ENCODE assay signal across 8 mouse cellular contexts in the genomic region with DNA sequence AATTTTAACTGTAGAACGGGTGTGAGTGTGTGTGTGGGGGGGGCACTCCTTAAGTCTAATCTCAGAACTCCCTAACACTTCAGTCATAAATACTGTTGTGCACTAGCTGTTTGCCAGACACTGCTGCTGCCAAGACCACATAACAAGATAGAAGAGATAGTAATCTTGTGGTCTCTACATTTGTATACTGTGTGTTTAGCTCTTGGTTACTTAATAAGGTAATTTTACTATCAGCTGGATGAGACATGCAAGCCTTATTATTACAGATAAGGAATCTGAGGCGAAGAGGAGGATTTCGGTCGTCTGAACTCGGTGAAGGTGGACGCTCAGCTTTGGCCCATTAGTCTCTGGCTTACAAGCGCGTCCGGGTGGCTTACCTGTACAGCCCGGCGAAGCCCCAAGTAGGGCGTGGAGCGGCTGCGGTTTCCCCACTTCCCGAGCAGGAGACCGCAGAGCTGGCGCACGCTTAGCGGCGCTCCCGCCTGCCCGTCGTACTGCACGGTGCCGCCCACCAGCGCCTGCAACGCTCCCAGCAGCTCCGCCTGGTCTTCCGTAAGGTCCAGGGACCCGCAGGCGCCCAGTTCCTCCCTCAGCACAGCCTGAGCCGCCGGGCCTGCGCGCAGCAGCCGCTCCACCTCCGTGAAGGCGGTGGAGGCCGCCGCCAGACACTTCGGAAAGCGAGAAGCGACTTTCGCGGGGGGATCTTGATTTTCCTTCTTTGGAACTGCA. TPM values are rescaled to one million over a fixed set of nuclear protein-coding genes. Genes with fewer than 3 reads are reported as not detected.
A peak's percentile ranks its signal among the peaks of the same experiment; 100 is the strongest.
DNase-seq lines count a peak whose midpoint lies in the region; ATAC-seq and TF ChIP-seq lines count a peak whose summit lies in the region.

No protein-coding gene starts in this region.

- WGBS in liver, embryonic 11.5 days, result under 1% methylated on average over 45 of the region's 45 CpGs
- under 1% methylated on average over 45 of the region's 45 CpGs for WGBS in midbrain, postnatal 0 days

- no peak for TF ChIP-seq CTCF in midbrain, postnatal 0 days (IDR thresholded peaks at IDR 0.05)

- peak overlapping the region; percentile 67 for H3K4me3 ChIP-seq in liver, embryonic 11.5 days (ENCODE audit: low read depth, low read length)
- peak overlapping the region; percentile 41 for H3K4me3 ChIP-seq in midbrain, postnatal 0 days (ENCODE audit: low read depth, low read length)

- no peaks in the 10 kb centered on the region for H3K36me3 ChIP-seq in liver, embryonic 11.5 days (ENCODE audit: control insufficient read depth, insufficient read depth, low read length)
- H3K36me3 ChIP-seq in midbrain, postnatal 0 days (ENCODE audit: insufficient read depth, low read length), result no peaks in the 10 kb centered on the region

- DNase-seq in adrenal gland, postnatal 10 days, result peak; percentile 53
- DNase-seq in adrenal gland, adult 8-10 months, result no peak
- DNase-seq in 3134 (ENCODE audit: extremely low read depth, insufficient read length, low spot score), result peak; percentile 83
- peak; percentile 78 for DNase-seq in liver, embryonic 11.5 days (ENCODE audit: low spot score)
- no peak for DNase-seq in midbrain, postnatal 0 days (ENCODE audit: low spot score)
- peak; percentile 68 to 75 for DNase-seq in thymus, postnatal 36 days

- no peak overlapping the region for H3K27ac ChIP-seq in liver, embryonic 11.5 days (ENCODE audit: low read depth, low read length)
- H3K27ac ChIP-seq in midbrain, postnatal 0 days (ENCODE audit: low read depth, low read length), result no peak overlapping the region

- H3K9me3 ChIP-seq in liver, embryonic 11.5 days (ENCODE audit: control insufficient read depth, low read length), result no peaks in the 10 kb centered on the region
- H3K9me3 ChIP-seq in midbrain, postnatal 0 days (ENCODE audit: low read length), result no peaks in the 10 kb centered on the region

- H3K9ac ChIP-seq in liver, embryonic 11.5 days (ENCODE audit: low read depth, low read length), result peak overlapping the region; percentile 44; the same call in 1 of the 2 replicates
- peak overlapping the region; percentile 29; the same call in 1 of the 2 replicates for H3K9ac ChIP-seq in midbrain, postnatal 0 days (replicated peaks; ENCODE audit: low read length, poor library complexity, severe bottlenecking)

- peak overlapping the region; percentile 98 for H3K4me2 ChIP-seq in liver, embryonic 11.5 days
- H3K4me2 ChIP-seq in midbrain, postnatal 0 days (ENCODE audit: low read depth, low read length, poor library complexity, severe bottlenecking), result peak overlapping the region; percentile 87

- peaks cover 10% of the 10 kb centered on the region; the same call in 1 of the 2 replicates for H3K4me1 ChIP-seq in liver, embryonic 11.5 days (replicated peaks; ENCODE audit: control insufficient read depth, insufficient read depth, low read length)
- H3K4me1 ChIP-seq in midbrain, postnatal 0 days (ENCODE audit: insufficient read depth, low read length), result peaks cover 6% of the 10 kb centered on the region

- ATAC-seq in common myeloid progenitor, adult 5-6 weeks (replicated peaks; ENCODE audit: low read depth, poor library complexity, severe bottlenecking), result peak; percentile 48
- ATAC-seq in hematopoietic stem cell, adult 5-6 weeks (replicated peaks in 1 of 2; ENCODE audit: insufficient read depth in 1 of 2, low FRiP score in 2 of 2, low TSS enrichment in 1 of 2, low read depth in 1 of 2, poor library complexity in 2 of 2, severe bottlenecking in 2 of 2), result peak; percentile 47 to 70; a peak in 3 of 4 replicates
- ATAC-seq in liver, embryonic 11.5 days (replicated peaks; ENCODE audit: low FRiP score), result peak; percentile 78
- peak; percentile 47; the same call in 1 of the 2 replicates for ATAC-seq in midbrain, postnatal 0 days (ENCODE audit: low FRiP score)

- H3K27me3 ChIP-seq in liver, embryonic 11.5 days (replicated peaks; ENCODE audit: control insufficient read depth, insufficient read depth, low read length), result peaks cover 86% of the 10 kb centered on the region
- peaks cover 95% of the 10 kb centered on the region for H3K27me3 ChIP-seq in midbrain, postnatal 0 days (ENCODE audit: insufficient read depth, low read length)

RNA-seq across cellular contexts. Expression of gene Prss16, which starts 3.8 kb away (rescaled TPM):
- not detected for total RNA-seq in adrenal gland, postnatal 10 days (2021)
- total RNA-seq in adrenal gland, adult 8-10 months (2022), result under 1 TPM in 2 of 4 experiments, not detected in 2; 0.63 to 0.70 TPM
- total RNA-seq in common myeloid progenitor, adult 5-6 weeks (2017), result 0.73 and 5.5 TPM in 2 replicates
- 0.84 and 1.1 TPM in 2 replicates for total RNA-seq in hematopoietic stem cell, adult 5-6 weeks (2017)
- 0.48 and 0.86 TPM in 2 replicates for polyA plus RNA-seq in liver, embryonic 11.5 days (2014; fragmentation: Nextera tagmentation; extraction: Ambion mirVana)
- total RNA-seq in midbrain, postnatal 0 days (2014; rRNA removed), result 0.09 and 1.6 TPM in 2 replicates
- polyA plus RNA-seq in midbrain, postnatal 0 days (2015; fragmentation: Nextera tagmentation; extraction: Ambion mirVana), result not detected in 2 replicates

RNA-seq across cellular contexts. Expression of gene Pom121l2, which starts 24.8 kb away (rescaled TPM):
- not detected for total RNA-seq in adrenal gland, postnatal 10 days (2021)
- not detected for total RNA-seq in adrenal gland, adult 8-10 months (2022)
- total RNA-seq in common myeloid progenitor, adult 5-6 weeks (2017), result not detected in 2 replicates
- not detected in 2 replicates for total RNA-seq in hematopoietic stem cell, adult 5-6 weeks (2017)
- polyA plus RNA-seq in liver, embryonic 11.5 days (2014; fragmentation: Nextera tagmentation; extraction: Ambion mirVana), result not detected in 2 replicates
- 0.05 and 0.90 TPM in 2 replicates for total RNA-seq in midbrain, postnatal 0 days (2014; rRNA removed)
- not detected in 2 replicates for polyA plus RNA-seq in midbrain, postnatal 0 days (2015; fragmentation: Nextera tagmentation; extraction: Ambion mirVana)

RNA-seq across cellular contexts. Expression of gene Hist1h2ah, which starts 29.6 kb away (rescaled TPM):
- 100 to 1,000 TPM; 239 to 319 TPM for total RNA-seq in adrenal gland, postnatal 10 days (2021)
- 10 to 100 TPM in 2 of 4 experiments, 1 to 10 TPM in 1, not detected in 1; 6.0 to 18.5 (median 12.6) TPM for total RNA-seq in adrenal gland, adult 8-10 months (2022)
- 208 and 989 TPM in 2 replicates for total RNA-seq in common myeloid progenitor, adult 5-6 weeks (2017)
- 573 and 874 TPM in 2 replicates for total RNA-seq in hematopoietic stem cell, adult 5-6 weeks (2017)
- 10.7 and 13.3 TPM in 2 replicates for polyA plus RNA-seq in liver, embryonic 11.5 days (2014; fragmentation: Nextera tagmentation; extraction: Ambion mirVana)
- total RNA-seq in midbrain, postnatal 0 days (2014; rRNA removed), result 4.5 and 62.6 TPM in 2 replicates
- 6.9 TPM in 1 of 2 replicates, not detected in the other for polyA plus RNA-seq in midbrain, postnatal 0 days (2015; fragmentation: Nextera tagmentation; extraction: Ambion mirVana)

RNA-seq across cellular contexts. Expression of gene Hist1h2bk, which starts 29.9 kb away (rescaled TPM):
- 100 to 1,000 TPM; 299 to 338 TPM for total RNA-seq in adrenal gland, postnatal 10 days (2021)
- total RNA-seq in adrenal gland, adult 8-10 months (2022), result 10 to 100 TPM; 22.5 to 31.6 (median 25.4) TPM
- total RNA-seq in common myeloid progenitor, adult 5-6 weeks (2017), result 1,449 and 1,731 TPM in 2 replicates
- 735 and 845 TPM in 2 replicates for total RNA-seq in hematopoietic stem cell, adult 5-6 weeks (2017)
- 4.1 and 4.6 TPM in 2 replicates for polyA plus RNA-seq in liver, embryonic 11.5 days (2014; fragmentation: Nextera tagmentation; extraction: Ambion mirVana)
- 112 and 321 TPM in 2 replicates for total RNA-seq in midbrain, postnatal 0 days (2014; rRNA removed)
- not detected in 2 replicates for polyA plus RNA-seq in midbrain, postnatal 0 days (2015; fragmentation: Nextera tagmentation; extraction: Ambion mirVana)

RNA-seq across cellular contexts. Expression of gene Hist1h4i, which starts 35.4 kb away (rescaled TPM):
- total RNA-seq in adrenal gland, postnatal 10 days (2021), result 100 to 1,000 TPM; 136 to 154 TPM
- 10 to 100 TPM; 42.6 to 80.0 (median 56.7) TPM for total RNA-seq in adrenal gland, adult 8-10 months (2022)
- total RNA-seq in common myeloid progenitor, adult 5-6 weeks (2017), result 106 and 144 TPM in 2 replicates
- 41.9 and 76.5 TPM in 2 replicates for total RNA-seq in hematopoietic stem cell, adult 5-6 weeks (2017)
- polyA plus RNA-seq in liver, embryonic 11.5 days (2014; fragmentation: Nextera tagmentation; extraction: Ambion mirVana), result 36.9 and 39.3 TPM in 2 replicates
- 10.0 and 19.2 TPM in 2 replicates for total RNA-seq in midbrain, postnatal 0 days (2014; rRNA removed)
- 2.2 and 2.5 TPM in 2 replicates for polyA plus RNA-seq in midbrain, postnatal 0 days (2015; fragmentation: Nextera tagmentation; extraction: Ambion mirVana)

Comparison
In these comparisons a context has a peak if more than half of its experiments do, and no peak if none do; other contexts are left out.
1. DNase-seq: peak in adrenal gland, postnatal 10 days (single experiment), 3134 (single experiment), liver, embryonic 11.5 days (single experiment) and thymus, postnatal 36 days (2 of 2); none in adrenal gland, adult 8-10 months (single experiment) and midbrain, postnatal 0 days (single experiment).
2. Peak in every context shown above with its lines, with median percentiles within 50 percentile points of each other: ATAC-seq.